Mouse (Mus musculus): ENCODE results near the gene Antxr1.

- TF ChIP-seq CTCF (IDR thresholded peaks at IDR 0.05; ENCODE audit: borderline replicate concordance, insufficient read depth, low read depth, low read length) (no peak), POLR2A (IDR thresholded peaks at IDR 0.05; ENCODE audit: borderline replicate concordance, insufficient read depth, low read length) (no peak)
These were observed 223.5 kb downstream of the Antxr1 start for GRCm38 (mm10) chr6:87112125-87112524.

All from cerebellum, adult 2 months (tissue).